Mouse (Mus musculus): ENCODE data around the gene Sbk2. TPM values are rescaled to one million over a fixed set of nuclear protein-coding genes. Genes with fewer than 3 reads are reported as not detected.
A peak's percentile ranks its signal among the peaks of the same experiment; 100 is the strongest.

Gene Sbk2
- total and polyA plus RNA-seq, 3 experiments, result 0.10 to 0.30 TPM; not detected in 1

DNA sequence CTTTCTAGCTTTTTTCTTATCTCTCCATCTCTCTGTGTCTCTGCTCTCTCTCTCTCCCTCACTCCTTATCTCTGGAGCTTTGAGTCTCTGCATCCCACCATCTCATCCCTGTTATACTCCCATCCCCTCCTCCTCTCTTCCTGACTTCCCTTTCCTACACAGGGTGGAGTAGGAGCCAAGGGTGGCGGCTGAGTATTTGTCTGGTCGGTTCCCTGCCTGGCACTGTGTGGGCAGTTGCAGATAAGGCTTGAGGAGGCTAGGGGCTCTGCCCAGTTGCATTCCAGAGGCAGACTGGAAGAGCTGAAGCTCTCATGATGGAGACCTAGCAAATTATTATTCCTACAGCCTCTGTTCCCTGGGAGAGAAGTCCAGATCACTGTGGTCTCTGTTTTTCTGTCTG, 24.0 kb upstream of the Sbk2 start:
- H3K4me2 ChIP-seq (ENCODE audit: insufficient read depth, low read depth, poor library complexity, severe bottlenecking), result no peak overlapping the region
- H3K4me1 ChIP-seq (ENCODE audit: control insufficient read depth in 1 of 2, insufficient read depth in 2 of 2), result no peaks in the 10 kb centered on the region
- H3K79me2 ChIP-seq (replicated peaks; ENCODE audit: control insufficient read depth, extremely low read depth, insufficient read depth, poor library complexity, severe bottlenecking), result no peaks in the 10 kb centered on the region
- H3K27me3 ChIP-seq (replicated peaks), result peaks cover 49% of the 10 kb centered on the region
- no peak overlapping the region for H3K27ac ChIP-seq (ENCODE audit: insufficient read depth, low read depth)
- dilution Hi-C loops (cut with MboI; ENCODE audit: extremely low pct_ligation_motif_present, extremely low pct_unique_long_range_greater_than_20kb, low sequenced_read_pairs) (no loop called here), in situ Hi-C loops (cut with MboI; ENCODE audit: low pct_ligation_motif_present, low pct_unique_long_range_greater_than_20kb, low sequenced_read_pairs) (no loop called here)
- H3K4me3 ChIP-seq (replicated peaks in 1 of 3; ENCODE audit: low read depth in 2 of 3, low read length in 2 of 3, poor library complexity in 1 of 3), result no peak overlapping the region
- no peak for TF ChIP-seq USF1 (IDR thresholded peaks at IDR 0.05; ENCODE audit: low read depth, low read length)
- TF ChIP-seq PAX5 (IDR thresholded peaks at IDR 0.05; ENCODE audit: low read length), result no peak
- no peak overlapping the region for H3K9ac ChIP-seq (ENCODE audit: insufficient read depth, low read depth)
- DNase-seq (ENCODE audit: extremely low read depth), result no peak
- H3K36me3 ChIP-seq (replicated peaks in 1 of 2; ENCODE audit: control insufficient read depth in 1 of 2, insufficient read depth in 1 of 2, low read length in 1 of 2), result peaks cover 5 to 11% of the 10 kb centered on the region in 2 experiments
- H3K9me3 ChIP-seq (replicated peaks; ENCODE audit: low read length), result peaks cover 10% of the 10 kb centered on the region

DNA sequence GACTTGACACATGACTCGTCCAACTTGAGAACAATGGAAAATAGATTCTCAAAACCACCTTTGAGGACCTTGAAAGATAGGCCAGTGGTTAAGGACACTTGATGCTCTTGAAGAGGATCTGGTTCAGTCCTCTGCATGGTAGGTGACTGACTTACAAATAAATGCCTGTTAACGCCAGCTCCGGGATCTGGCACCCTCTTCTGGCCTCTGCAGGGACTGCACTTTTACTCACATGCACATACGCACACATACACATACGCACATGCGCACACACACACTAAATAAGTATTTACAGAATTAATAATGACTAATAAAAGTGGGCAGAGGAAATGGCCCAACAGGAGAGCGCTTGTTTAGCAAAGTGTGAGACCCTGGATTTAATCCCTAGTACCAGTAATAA, 12.6 kb upstream of the Sbk2 start:
- 0 out of 4 replicates have a peak, but pooled peaks cover 2 to 6% of the 10 kb centered on the region in 2 experiments for H3K4me1 ChIP-seq (ENCODE audit: control insufficient read depth in 1 of 2, insufficient read depth in 2 of 2)
- dilution Hi-C loops (cut with MboI; ENCODE audit: extremely low pct_ligation_motif_present, extremely low pct_unique_long_range_greater_than_20kb, low sequenced_read_pairs), result no loop called here
- no peak overlapping the region for H3K4me3 ChIP-seq (replicated peaks in 1 of 3; ENCODE audit: low read depth in 2 of 3, low read length in 2 of 3, poor library complexity in 1 of 3)
- no peak for DNase-seq (ENCODE audit: extremely low read depth)
- no peak overlapping the region for H3K9ac ChIP-seq (ENCODE audit: insufficient read depth, low read depth)
- peaks cover 41% of the 10 kb centered on the region for H3K27me3 ChIP-seq (replicated peaks)
- no peaks in the 10 kb centered on the region for H3K79me2 ChIP-seq (replicated peaks; ENCODE audit: control insufficient read depth, extremely low read depth, insufficient read depth, poor library complexity, severe bottlenecking)
- peaks cover 8% of the 10 kb centered on the region for H3K9me3 ChIP-seq (replicated peaks; ENCODE audit: low read length)
- in situ Hi-C loops (cut with MboI; ENCODE audit: low pct_ligation_motif_present, low pct_unique_long_range_greater_than_20kb, low sequenced_read_pairs), result no loop called here
- H3K27ac ChIP-seq (ENCODE audit: insufficient read depth, low read depth), result no peak overlapping the region
- H3K36me3 ChIP-seq (replicated peaks in 1 of 2; ENCODE audit: control insufficient read depth in 1 of 2, insufficient read depth in 1 of 2, low read length in 1 of 2), result no peaks in the 10 kb centered on the region
- TF ChIP-seq TBP (conservative IDR thresholded peaks at IDR 0.05; ENCODE audit: low read depth, low read length), result no peak
- TF ChIP-seq E2F4 (IDR thresholded peaks at IDR 0.05; ENCODE audit: insufficient replicate concordance, low read depth, low read length), result no peak
- peak in 1 of 2 experiments; percentile 42; a peak in 2 of 4 replicates for TF ChIP-seq CTCF (conservative IDR thresholded peaks at IDR 0.05 in 1 of 2, IDR thresholded peaks at IDR 0.05 in 1 of 2; ENCODE audit: low read depth in 2 of 2, low read length in 2 of 2)
- TF ChIP-seq ZNF384 (IDR thresholded peaks at IDR 0.05; ENCODE audit: low read depth, low read length), result no peak
- TF ChIP-seq MYC (IDR thresholded peaks at IDR 0.05; ENCODE audit: low read depth, low read length), result no peak
- no peak overlapping the region for H3K4me2 ChIP-seq (ENCODE audit: insufficient read depth, low read depth, poor library complexity, severe bottlenecking)

GRCm38 (mm10) chr7:4975455-4975854, 11.2 kb upstream of the Sbk2 start:
- Histone ChIP-seq H3K27me3 (replicated peaks) (peaks cover 50% of the 10 kb centered on the region), H3K27ac (ENCODE audit: insufficient read depth, low read depth) (no peak overlapping the region), H3K9ac (ENCODE audit: insufficient read depth, low read depth) (no peak overlapping the region), H3K9me3 (replicated peaks; ENCODE audit: low read length) (peaks cover 8% of the 10 kb centered on the region), H3K4me1 (ENCODE audit: control insufficient read depth in 1 of 2, insufficient read depth in 2 of 2) (0 out of 4 replicates have a peak, but pooled peaks cover 2 to 6% of the 10 kb centered on the region in 2 experiments), H3K4me2 (ENCODE audit: insufficient read depth, low read depth, poor library complexity, severe bottlenecking) (no peak overlapping the region), H3K79me2 (replicated peaks; ENCODE audit: control insufficient read depth, extremely low read depth, insufficient read depth, poor library complexity, severe bottlenecking) (no peaks in the 10 kb centered on the region), H3K4me3 (replicated peaks in 1 of 3; ENCODE audit: low read depth in 2 of 3, low read length in 2 of 3, poor library complexity in 1 of 3) (no peak overlapping the region), H3K36me3 (replicated peaks in 1 of 2; ENCODE audit: control insufficient read depth in 1 of 2, insufficient read depth in 1 of 2, low read length in 1 of 2) (no peaks in the 10 kb centered on the region)
- DNase-seq (ENCODE audit: extremely low read depth), result no peak
- in situ Hi-C loops (cut with MboI; ENCODE audit: low pct_ligation_motif_present, low pct_unique_long_range_greater_than_20kb, low sequenced_read_pairs), result no loop called here
- TF ChIP-seq MAX (IDR thresholded peaks at IDR 0.05; ENCODE audit: low read length), result no peak
- no peak for TF ChIP-seq MXI1 (IDR thresholded peaks at IDR 0.05; ENCODE audit: low read depth, low read length)
- no peak for TF ChIP-seq JUND (conservative IDR thresholded peaks at IDR 0.05; ENCODE audit: low read depth, low read length)
- TF ChIP-seq E2F4 (IDR thresholded peaks at IDR 0.05; ENCODE audit: insufficient replicate concordance, low read depth, low read length), result no peak
- no peak for TF ChIP-seq USF1 (IDR thresholded peaks at IDR 0.05; ENCODE audit: low read depth, low read length)
- TF ChIP-seq CHD2 (IDR thresholded peaks at IDR 0.05; ENCODE audit: low read length), result no peak
- TF ChIP-seq USF2 (conservative IDR thresholded peaks at IDR 0.05; ENCODE audit: low read depth, low read length), result no peak
- TF ChIP-seq SIN3A (IDR thresholded peaks at IDR 0.05; ENCODE audit: low read length), result no peak
- TF ChIP-seq TBP (conservative IDR thresholded peaks at IDR 0.05; ENCODE audit: low read depth, low read length), result no peak
- TF ChIP-seq ZMIZ1 (IDR thresholded peaks at IDR 0.05; ENCODE audit: low read depth, low read length), result no peak
- no peak for TF ChIP-seq SMC3 (IDR thresholded peaks at IDR 0.05; ENCODE audit: low read depth, low read length)
- TF ChIP-seq RCOR1 (conservative IDR thresholded peaks at IDR 0.05; ENCODE audit: low read depth, low read length), result no peak
- no peak for TF ChIP-seq CTCF (conservative IDR thresholded peaks at IDR 0.05 in 1 of 2, IDR thresholded peaks at IDR 0.05 in 1 of 2; ENCODE audit: low read depth in 2 of 2, low read length in 2 of 2)
- no peak for TF ChIP-seq NELFE (IDR thresholded peaks at IDR 0.05; ENCODE audit: low read depth, low read length)
- no peak for TF ChIP-seq EP300 (IDR thresholded peaks at IDR 0.05; ENCODE audit: low read length)
- TF ChIP-seq ETS1 (conservative IDR thresholded peaks at IDR 0.05; ENCODE audit: low read depth, low read length), result no peak
- dilution Hi-C loops (cut with MboI; ENCODE audit: extremely low pct_ligation_motif_present, extremely low pct_unique_long_range_greater_than_20kb, low sequenced_read_pairs), result no loop called here
